Mouse (Mus musculus): ENCODE results near the gene 1110051M20Rik. TPM values are rescaled to one million over a fixed set of nuclear protein-coding genes. Genes with fewer than 3 reads are reported as not detected.
"Not testable (repeated sequence)": the region's sequence is repeated elsewhere in the genome, so short reads cannot be mapped to it uniquely, and the experiment has no call there.

The 1110051M20Rik gene
- polyA plus RNA-seq, 1 experiment, result 2.6 TPM

DNA sequence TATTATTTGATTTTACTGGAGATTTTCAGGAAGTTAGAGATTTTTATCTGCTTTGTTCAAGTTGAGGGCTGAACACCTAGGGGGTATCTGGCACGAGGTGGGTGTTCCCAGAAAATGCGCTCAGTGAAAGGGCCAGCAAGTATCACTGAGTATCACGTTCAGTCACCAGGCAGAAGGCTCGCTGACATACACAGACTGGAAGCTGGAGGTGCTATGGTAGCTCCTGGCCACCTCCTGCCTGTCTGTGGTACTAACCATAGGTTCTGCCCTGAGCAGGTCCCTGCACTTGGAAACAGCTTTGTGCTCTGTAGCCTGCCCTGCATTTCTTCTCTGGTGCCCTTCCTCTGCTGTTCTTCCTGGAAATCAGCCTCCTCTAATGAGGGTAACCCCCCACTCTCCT, 192.0 kb downstream of the 1110051M20Rik start:
- no peaks in the 10 kb centered on the region for H3K9me3 ChIP-seq
- no peaks in the 10 kb centered on the region for H3K36me3 ChIP-seq (replicated peaks; ENCODE audit: low read length)
- H3K27me3 ChIP-seq (replicated peaks), result peaks cover 70% of the 10 kb centered on the region
- no peak overlapping the region for H3K4me3 ChIP-seq (replicated peaks)
- peaks cover 39% of the 10 kb centered on the region for H3K4me1 ChIP-seq
- TF ChIP-seq GATA1 (IDR thresholded peaks at IDR 0.05; ENCODE audit: borderline replicate concordance, low read length) (no peak), FLI1 (IDR thresholded peaks at IDR 0.05; ENCODE audit: low read length) (no peak)

DNA sequence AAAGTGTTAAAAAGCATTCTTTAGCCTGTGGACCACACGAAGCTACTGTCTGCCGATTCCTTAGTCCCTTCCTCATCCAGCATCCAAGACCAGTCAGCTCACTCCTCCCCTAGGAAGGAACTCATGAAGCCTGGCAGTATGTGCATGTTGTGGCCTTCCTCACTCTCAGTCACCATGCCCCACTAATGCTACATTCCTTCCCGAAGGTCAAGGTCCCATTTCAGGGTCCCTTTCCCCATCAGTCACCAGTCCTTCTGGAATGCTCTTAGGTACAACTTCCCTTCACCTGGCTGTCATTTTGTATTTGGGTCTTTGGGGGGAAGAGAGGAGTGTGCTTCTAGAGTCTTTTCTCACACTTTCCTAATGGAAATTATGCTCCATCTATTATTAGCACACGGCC, 192.5 kb downstream of the 1110051M20Rik start:
- Histone ChIP-seq H3K4me3 (replicated peaks) (no peak overlapping the region), H3K27me3 (replicated peaks) (peaks cover 65% of the 10 kb centered on the region), H3K36me3 (replicated peaks; ENCODE audit: low read length) (no peaks in the 10 kb centered on the region), H3K9me3 (no peaks in the 10 kb centered on the region), H3K4me1 (peaks cover 34% of the 10 kb centered on the region)
- TF ChIP-seq FLI1 (IDR thresholded peaks at IDR 0.05; ENCODE audit: low read length), result no peak
- TF ChIP-seq GATA1 (IDR thresholded peaks at IDR 0.05; ENCODE audit: borderline replicate concordance, low read length), result no peak

DNA sequence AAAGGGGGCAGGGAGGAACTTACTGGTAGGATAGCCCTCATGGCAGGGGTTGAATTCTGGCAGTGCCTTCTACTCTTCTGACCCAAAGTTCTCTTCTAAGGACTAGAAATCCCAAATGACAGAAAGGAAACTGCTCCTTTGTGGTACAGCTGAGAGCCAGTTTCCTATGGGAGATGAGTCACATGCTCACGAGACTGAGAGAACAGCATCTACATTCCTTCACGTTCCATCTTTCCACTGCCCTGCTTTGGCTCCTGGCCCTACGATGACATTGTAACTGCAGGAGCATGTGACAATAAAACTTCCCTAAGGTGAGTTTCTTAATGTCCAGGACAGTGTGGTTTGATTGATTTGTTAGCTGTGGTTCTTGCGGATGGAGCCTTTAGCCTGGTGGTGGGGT, 196.1 kb downstream of the 1110051M20Rik start:
- Histone ChIP-seq H3K4me1 (peaks cover 37% of the 10 kb centered on the region), H3K4me3 (replicated peaks) (no peak overlapping the region), H3K27me3 (replicated peaks) (peaks cover 29% of the 10 kb centered on the region), H3K36me3 (replicated peaks; ENCODE audit: low read length) (no peaks in the 10 kb centered on the region), H3K9me3 (no peaks in the 10 kb centered on the region)
- no peak for TF ChIP-seq FLI1 (IDR thresholded peaks at IDR 0.05; ENCODE audit: low read length)
- TF ChIP-seq GATA1 (IDR thresholded peaks at IDR 0.05; ENCODE audit: borderline replicate concordance, low read length), result no peak

DNA sequence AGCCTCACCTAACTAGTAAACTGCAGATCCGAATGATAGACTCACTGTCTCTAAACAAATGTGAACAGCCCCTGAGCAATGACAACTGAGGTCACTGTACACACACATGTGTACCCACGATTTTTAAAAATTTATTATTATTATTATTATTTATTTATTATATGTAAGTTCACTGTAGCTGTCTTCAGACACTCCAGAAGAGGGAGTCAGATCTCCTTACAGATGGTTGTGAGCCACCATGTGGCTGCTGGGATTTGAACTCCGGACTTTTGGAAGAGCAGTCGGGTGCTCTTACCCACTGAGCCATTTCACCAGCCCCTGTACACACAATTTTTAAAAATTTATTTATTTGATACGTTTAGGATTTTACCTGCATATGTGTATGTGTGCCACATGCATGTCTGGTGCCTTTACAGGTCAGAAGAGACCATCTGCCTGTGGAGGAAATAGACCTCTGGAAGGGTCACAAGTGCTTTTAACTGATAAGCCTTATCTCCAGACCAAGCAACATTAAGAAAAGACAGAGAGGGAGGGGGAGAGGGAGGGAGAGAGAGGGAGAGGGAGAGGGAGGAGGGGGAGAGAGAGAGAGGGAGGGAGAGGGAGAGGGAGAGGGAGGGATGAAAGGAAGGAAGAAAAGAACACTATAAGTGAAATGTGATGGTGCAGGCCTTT, 199.8 kb downstream of the 1110051M20Rik start:
- no peaks in the 10 kb centered on the region for H3K36me3 ChIP-seq (replicated peaks; ENCODE audit: low read length)
- H3K4me1 ChIP-seq, result peaks cover 49% of the 10 kb centered on the region
- H3K9me3 ChIP-seq, result no peaks in the 10 kb centered on the region
- no peaks in the 10 kb centered on the region for H3K27me3 ChIP-seq (replicated peaks)
- no peak overlapping the region for H3K4me3 ChIP-seq (replicated peaks)
- TF ChIP-seq FLI1 (IDR thresholded peaks at IDR 0.05; ENCODE audit: low read length), result no peak
- TF ChIP-seq GATA1 (IDR thresholded peaks at IDR 0.05; ENCODE audit: borderline replicate concordance, low read length), result no peak

DNA sequence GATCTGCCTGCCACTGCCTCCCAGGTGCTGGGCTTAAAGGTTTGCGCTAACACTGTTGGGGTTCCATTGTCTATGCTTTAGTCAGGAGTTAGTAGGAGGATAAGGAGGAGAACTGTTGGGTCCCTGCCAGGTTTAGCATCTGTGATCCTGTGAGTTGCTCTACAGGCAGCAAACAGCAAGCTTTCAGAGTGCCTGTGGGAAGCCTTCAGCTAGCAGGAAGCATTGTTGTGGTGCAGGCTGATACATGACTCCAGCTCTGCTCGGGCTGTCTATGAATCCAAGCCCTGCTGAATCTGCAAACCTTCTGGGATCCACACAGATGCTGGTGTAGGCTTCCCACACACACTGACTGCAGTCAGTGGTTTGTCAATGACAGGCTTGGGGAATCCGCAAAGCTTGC, 201.1 kb downstream of the 1110051M20Rik start:
- TF ChIP-seq GATA1 (IDR thresholded peaks at IDR 0.05; ENCODE audit: borderline replicate concordance, low read length) (no peak), FLI1 (IDR thresholded peaks at IDR 0.05; ENCODE audit: low read length) (no peak)
- Histone ChIP-seq H3K9me3 (no peaks in the 10 kb centered on the region), H3K36me3 (replicated peaks; ENCODE audit: low read length) (no peaks in the 10 kb centered on the region), H3K4me3 (replicated peaks) (peak overlapping the region; percentile 56), H3K27me3 (replicated peaks) (no peaks in the 10 kb centered on the region), H3K4me1 (peaks cover 47% of the 10 kb centered on the region)

DNA sequence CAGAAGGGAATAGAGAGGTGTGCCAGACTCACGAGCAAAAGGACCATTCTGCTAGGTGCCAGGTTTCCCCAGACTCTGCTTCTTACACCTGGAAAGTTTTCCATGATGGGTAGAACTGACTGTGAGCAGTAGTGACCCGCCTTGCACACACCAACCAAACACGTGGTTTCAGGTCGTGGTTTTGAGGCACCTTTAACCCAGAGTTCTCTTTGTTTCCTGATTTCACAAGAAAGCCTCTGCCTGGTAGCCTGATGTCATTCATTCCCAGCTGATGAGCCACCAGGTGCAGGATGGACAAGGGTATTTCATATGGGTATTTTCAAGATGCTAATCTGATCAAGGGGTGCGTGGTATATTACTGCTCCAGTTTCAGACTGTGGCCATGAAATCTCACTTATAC, 202.0 kb downstream of the 1110051M20Rik start:
- no peak for TF ChIP-seq FLI1 (IDR thresholded peaks at IDR 0.05; ENCODE audit: low read length)
- TF ChIP-seq GATA1 (IDR thresholded peaks at IDR 0.05; ENCODE audit: borderline replicate concordance, low read length), result no peak
- Histone ChIP-seq H3K27me3 (replicated peaks) (no peaks in the 10 kb centered on the region), H3K9me3 (no peaks in the 10 kb centered on the region), H3K36me3 (replicated peaks; ENCODE audit: low read length) (no peaks in the 10 kb centered on the region), H3K4me1 (peaks cover 45% of the 10 kb centered on the region), H3K4me3 (replicated peaks) (no peak overlapping the region)

DNA sequence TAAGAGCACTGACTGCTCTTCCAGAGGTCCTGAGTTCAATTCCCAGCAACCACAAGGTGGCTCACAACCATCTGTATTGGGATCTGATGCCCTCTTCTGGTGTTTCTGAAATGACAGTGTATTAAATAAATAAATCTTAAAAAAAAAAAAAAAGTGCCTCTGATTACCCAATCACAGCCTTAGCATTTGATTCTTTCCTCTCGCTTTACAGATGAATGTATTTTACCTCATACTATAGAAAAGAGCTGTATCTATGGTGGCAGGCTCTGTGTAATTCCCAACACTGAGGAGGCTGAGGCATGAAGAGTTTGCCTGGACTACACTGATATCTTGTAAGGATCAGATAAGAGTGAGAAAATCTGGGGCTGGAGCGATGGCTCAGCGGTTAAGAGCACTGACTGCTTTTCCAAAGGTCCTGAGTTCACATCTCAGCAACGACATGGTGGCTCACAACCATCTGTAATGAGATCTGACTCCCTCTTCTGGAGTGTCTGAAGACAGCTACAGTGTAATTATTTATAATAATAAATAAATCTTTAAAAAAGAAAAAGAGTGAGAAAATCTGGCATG, 206.9 kb downstream of the 1110051M20Rik start:
- H3K4me1 ChIP-seq, result peaks cover 25% of the 10 kb centered on the region
- H3K9me3 ChIP-seq; H3K36me3 ChIP-seq (replicated peaks; ENCODE audit: low read length); H3K27me3 ChIP-seq (replicated peaks): not testable (repeated sequence)
- peak overlapping the region; percentile 96 for H3K4me3 ChIP-seq (replicated peaks)

DNA sequence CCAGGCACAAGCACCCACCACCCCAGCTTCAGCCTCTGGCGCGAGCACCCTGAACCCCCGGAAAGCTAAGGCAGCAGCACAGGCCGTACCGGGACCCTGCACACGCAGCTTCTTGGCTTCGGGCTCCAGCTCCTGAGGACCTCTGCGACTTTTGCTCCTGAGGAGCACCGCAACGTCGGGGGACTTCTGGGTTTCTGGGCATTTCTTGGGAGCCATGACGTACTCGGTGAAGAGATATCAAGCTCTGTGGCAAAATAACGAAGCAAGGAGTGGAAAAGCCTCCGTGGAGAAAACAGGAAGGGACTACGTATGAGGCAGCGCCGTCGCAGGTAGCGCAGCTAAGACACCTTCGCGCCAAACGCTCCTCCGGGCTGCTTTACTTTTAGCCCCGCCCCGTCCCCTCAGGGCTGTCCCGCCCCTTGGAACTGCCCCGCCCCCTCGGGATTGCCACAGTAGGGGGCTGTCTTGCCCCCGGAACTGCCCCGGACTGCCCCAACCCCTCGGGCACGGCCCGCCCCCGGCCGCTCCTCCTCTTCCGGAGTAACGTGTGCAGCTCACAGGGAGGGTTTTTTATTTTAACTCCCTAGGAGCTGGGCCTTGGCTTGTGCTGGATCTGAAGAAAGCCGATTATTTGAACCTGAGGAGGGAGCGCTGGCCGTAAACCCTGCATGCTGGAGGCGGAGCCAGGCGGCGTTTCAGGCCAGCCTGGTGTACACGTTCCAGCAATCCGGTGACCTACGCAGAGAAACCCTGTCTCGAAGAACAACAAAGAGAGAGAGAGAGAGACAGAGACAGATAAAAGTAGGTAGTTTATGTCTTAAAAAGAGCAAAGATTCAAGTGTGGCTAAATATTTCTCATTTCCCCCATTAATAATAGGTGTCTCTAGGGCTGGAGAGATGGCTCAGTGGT, 207.6 kb downstream of the 1110051M20Rik start, which contains the start of gene Ddb2:
Gene Ddb2, minus strand, starts transcription at position 382 of the 910 bp plus-strand sequence.
- Histone ChIP-seq H3K27me3 (replicated peaks) (no peaks in the 10 kb centered on the region), H3K4me3 (replicated peaks) (peak within 1 kb of the TSS; percentile 96), H3K9me3 (no peaks in the 10 kb centered on the region), H3K36me3 (replicated peaks; ENCODE audit: low read length) (peaks cover 5% of the 10 kb centered on the region), H3K4me1 (peaks cover 17% of the 10 kb centered on the region)
- no peak for TF ChIP-seq GATA1 (IDR thresholded peaks at IDR 0.05; ENCODE audit: borderline replicate concordance, low read length)
- no peak for TF ChIP-seq FLI1 (IDR thresholded peaks at IDR 0.05; ENCODE audit: low read length)

DNA sequence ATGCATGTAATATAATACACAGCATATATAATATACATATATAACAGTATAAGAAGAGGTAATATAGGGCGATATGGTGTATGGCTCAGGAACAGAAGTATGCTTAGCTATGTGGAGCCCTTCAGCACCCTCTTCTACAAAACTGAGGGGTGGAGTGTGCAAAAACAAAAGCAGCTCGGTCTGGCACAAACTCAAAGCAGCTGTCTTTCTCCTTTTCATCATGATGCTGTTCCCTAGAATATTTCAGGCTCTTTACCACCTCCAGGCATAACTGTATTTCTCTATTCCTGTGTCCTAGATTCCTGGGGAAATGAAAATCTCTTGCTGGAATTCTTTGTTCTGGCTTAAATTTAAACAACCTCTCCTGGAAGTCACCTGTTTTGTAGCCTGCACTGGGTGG, 214.8 kb downstream of the 1110051M20Rik start:
- no peaks in the 10 kb centered on the region for H3K9me3 ChIP-seq
- no peak for TF ChIP-seq FLI1 (IDR thresholded peaks at IDR 0.05; ENCODE audit: low read length)
- TF ChIP-seq GATA1 (IDR thresholded peaks at IDR 0.05; ENCODE audit: borderline replicate concordance, low read length), result no peak
- H3K4me1 ChIP-seq, result no peaks in the 10 kb centered on the region
- H3K36me3 ChIP-seq (replicated peaks; ENCODE audit: low read length), result peaks cover 5% of the 10 kb centered on the region
- no peaks in the 10 kb centered on the region for H3K27me3 ChIP-seq (replicated peaks)
- no peak overlapping the region for H3K4me3 ChIP-seq (replicated peaks)

Other genes starting within 250 kb of the 1110051M20Rik start
- 7.4 TPM in 1 of 2 replicates, not detected in the other for gene Nr1h3, start 241.9 kb downstream of the 1110051M20Rik start, polyA plus RNA-seq (2012; ENCODE audit: insufficient read depth, low replicate concordance)
- gene Acp2, start 241.8 kb downstream of the 1110051M20Rik start, polyA plus RNA-seq (2012; ENCODE audit: insufficient read depth, low replicate concordance), result 5.2 and 6.5 TPM in 2 replicates
- gene Ddb2, start 207.7 kb downstream of the 1110051M20Rik start, polyA plus RNA-seq (2012; ENCODE audit: insufficient read depth, low replicate concordance), result 0.57 TPM in 1 of 2 replicates, not detected in the other
- 0.47 TPM in 1 of 2 replicates, not detected in the other for gene Pacsin3, start 188.8 kb downstream of the 1110051M20Rik start, polyA plus RNA-seq (2012; ENCODE audit: insufficient read depth, low replicate concordance)
- gene Arfgap2, start 179.7 kb downstream of the 1110051M20Rik start, polyA plus RNA-seq (2012; ENCODE audit: insufficient read depth, low replicate concordance), result 19.6 and 28.6 TPM in 2 replicates
- gene Lrp4, start 12.8 kb upstream of the 1110051M20Rik start, polyA plus RNA-seq (2012; ENCODE audit: insufficient read depth, low replicate concordance), result 0.16 TPM in 1 of 2 replicates, not detected in the other
- 0.92 and 3.6 TPM in 2 replicates for gene Ckap5, start 82.1 kb upstream of the 1110051M20Rik start, polyA plus RNA-seq (2012; ENCODE audit: insufficient read depth, low replicate concordance)
- not detected in 2 replicates for gene F2, start 191.7 kb upstream of the 1110051M20Rik start, polyA plus RNA-seq (2012; ENCODE audit: insufficient read depth, low replicate concordance)
- gene Zfp408, start 205.1 kb upstream of the 1110051M20Rik start, polyA plus RNA-seq (2012; ENCODE audit: insufficient read depth, low replicate concordance), result 9.6 and 13.9 TPM in 2 replicates
- 43.0 and 56.1 TPM in 2 replicates for gene Arhgap1, start 205.2 kb upstream of the 1110051M20Rik start, polyA plus RNA-seq (2012; ENCODE audit: insufficient read depth, low replicate concordance)

Data from megakaryocyte, embryonic 14.5 days (primary cell).